Mouse (Mus musculus): ENCODE measurements around the gene Slc37a1.

- no peak for TF ChIP-seq CTCF (IDR thresholded peaks at IDR 0.05; ENCODE audit: borderline replicate concordance, extremely low read depth, insufficient read depth, insufficient read length)
- TF ChIP-seq POLR2A (IDR thresholded peaks at IDR 0.05; ENCODE audit: borderline replicate concordance, extremely low read depth, insufficient read depth, insufficient read length, poor library complexity, severe bottlenecking) = no peak
Observed at GRCm38 (mm10) chr17:31393811-31394210, 107.2 kb downstream of the Slc37a1 start.

Data from brain, embryonic 14.5 days (tissue).